Mouse (Mus musculus) kidney, adult 18-20 months (tissue): ENCODE measurements at regions not wholly inside any gene's neighbourhood (a gene's known extent, or its start where the extent isn't known, plus 50 kb on each side); places are given as distances from the start of the nearest gene placed in this dataset.
"Not testable (repeated sequence)": the region's sequence is repeated elsewhere in the genome, so short reads cannot be mapped to it uniquely, and the experiment has no call there.

Experiments used
- DNase-seq: peaks from one replicate; pipeline ENCODE4 v3.0.0; 2021

GRCm38 (mm10) chr3:98968811-98969210 lies 75.8 kb upstream of the Hao2 start:
- DNase-seq: no peak

- DNase-seq: peak; percentile 31
Measured at GRCm38 (mm10) chr3:98975777-98976176, 82.7 kb upstream of the Hao2 start.

GRCm38 (mm10) chr3:98982787-98983186 lies 89.7 kb upstream of the Hao2 start:
- no peak for DNase-seq

GRCm38 (mm10) chr3:98987266-98987665 lies 94.2 kb upstream of the Hao2 start:
- not testable (repeated sequence) for DNase-seq

- DNase-seq: peak; percentile 52
Measured at GRCm38 (mm10) chr3:98990801-98991200, 97.8 kb upstream of the Hao2 start.

- no peak for DNase-seq
Measured at GRCm38 (mm10) chr3:98991276-98991675, 98.2 kb upstream of the Hao2 start.

- no peak for DNase-seq
Measured at GRCm38 (mm10) chr3:98994086-98994485, 101.0 kb upstream of the Hao2 start.

- no peak for DNase-seq
Measured at GRCm38 (mm10) chr3:99030636-99031035, 110.2 kb upstream of the Wars2 start.

GRCm38 (mm10) chr3:99046190-99046589 lies 94.7 kb upstream of the Wars2 start:
- DNase-seq: no peak

GRCm38 (mm10) chr3:99047156-99047555 lies 93.7 kb upstream of the Wars2 start:
- DNase-seq: no peak

GRCm38 (mm10) chr3:99049305-99049704 lies 91.6 kb upstream of the Wars2 start:
- peak; percentile 26 for DNase-seq

- DNase-seq: no peak
Measured at GRCm38 (mm10) chr3:99052176-99052575, 88.7 kb upstream of the Wars2 start.

GRCm38 (mm10) chr3:99067168-99067567 lies 73.7 kb upstream of the Wars2 start:
- no peak for DNase-seq
